Mouse (Mus musculus): ENCODE data around the gene Akr1d1. TPM values are rescaled to one million over a fixed set of nuclear protein-coding genes. Genes with fewer than 3 reads are reported as not detected.

Gene Akr1d1
- polyA plus RNA-seq, 1 experiment from 2014 or later: not detected

- no peaks in the 10 kb centered on the region for H3K27me3 ChIP-seq
- H3K4me2 ChIP-seq: no peak overlapping the region
- 65% methylated on average over 1 of the region's 1 CpGs for WGBS
Measured at GRCm38 (mm10) chr6:37571939-37572338, 42.0 kb downstream of the Akr1d1 start.

GRCm38 (mm10) chr6:37572935-37573334, 43.0 kb downstream of the Akr1d1 start:
- Histone ChIP-seq H3K4me2 (no peak overlapping the region), H3K9me3 (replicated peaks) (no peaks in the 10 kb centered on the region), H3K36me3 (no peaks in the 10 kb centered on the region), H3K27ac (no peak overlapping the region), H3K4me3 (no peak overlapping the region), H3K27me3 (no peaks in the 10 kb centered on the region), H3K9ac (no peak overlapping the region), H3K4me1 (replicated peaks) (no peaks in the 10 kb centered on the region)
- 52% methylated on average over 2 of the region's 2 CpGs for WGBS
- ATAC-seq (replicated peaks; ENCODE audit: insufficient number of reproducible peaks, insufficient read depth, low FRiP score, low read depth): no peak

More at GRCm38 (mm10) chr6:37571939-37572338, 42.0 kb downstream of the Akr1d1 start:
- no peak overlapping the region for H3K9ac ChIP-seq
- no peak overlapping the region for H3K27ac ChIP-seq
- no peaks in the 10 kb centered on the region for H3K9me3 ChIP-seq (replicated peaks)
- H3K36me3 ChIP-seq: no peaks in the 10 kb centered on the region
- no peaks in the 10 kb centered on the region for H3K4me1 ChIP-seq (replicated peaks)
- no peak overlapping the region for H3K4me3 ChIP-seq
- ATAC-seq (replicated peaks; ENCODE audit: insufficient number of reproducible peaks, insufficient read depth, low FRiP score, low read depth): no peak

GRCm38 (mm10) chr6:37580476-37580875, 50.5 kb downstream of the Akr1d1 start:
- ATAC-seq (replicated peaks; ENCODE audit: insufficient number of reproducible peaks, insufficient read depth, low FRiP score, low read depth): no peak
- 63% methylated on average over 5 of the region's 5 CpGs for WGBS
- no peak overlapping the region for H3K4me2 ChIP-seq
- no peak overlapping the region for H3K9ac ChIP-seq
- no peak overlapping the region for H3K27ac ChIP-seq
- no peaks in the 10 kb centered on the region for H3K36me3 ChIP-seq
- H3K27me3 ChIP-seq: no peaks in the 10 kb centered on the region
- no peak overlapping the region for H3K4me3 ChIP-seq
- no peaks in the 10 kb centered on the region for H3K4me1 ChIP-seq (replicated peaks)
- no peaks in the 10 kb centered on the region for H3K9me3 ChIP-seq (replicated peaks)

- no peak for ATAC-seq (replicated peaks; ENCODE audit: insufficient number of reproducible peaks, insufficient read depth, low FRiP score, low read depth)
- H3K4me3 ChIP-seq: no peak overlapping the region
- H3K27ac ChIP-seq: no peak overlapping the region
- H3K9me3 ChIP-seq (replicated peaks): no peaks in the 10 kb centered on the region
- no peak overlapping the region for H3K9ac ChIP-seq
- H3K36me3 ChIP-seq: no peaks in the 10 kb centered on the region
- H3K4me1 ChIP-seq (replicated peaks): no peaks in the 10 kb centered on the region; the same call in 1 of the 2 replicates
- WGBS: 38% methylated on average over 4 of the region's 4 CpGs
- H3K4me2 ChIP-seq: no peak overlapping the region
- H3K27me3 ChIP-seq: no peaks in the 10 kb centered on the region
Measured at GRCm38 (mm10) chr6:37589340-37589962, 59.5 kb downstream of the Akr1d1 start.

- Histone ChIP-seq H3K4me3 (no peak overlapping the region), H3K27ac (no peak overlapping the region), H3K9me3 (replicated peaks) (no peaks in the 10 kb centered on the region), H3K36me3 (no peaks in the 10 kb centered on the region), H3K4me2 (no peak overlapping the region), H3K4me1 (replicated peaks) (no peaks in the 10 kb centered on the region; the same call in 1 of the 2 replicates), H3K9ac (no peak overlapping the region), H3K27me3 (no peaks in the 10 kb centered on the region)
- ATAC-seq (replicated peaks; ENCODE audit: insufficient number of reproducible peaks, insufficient read depth, low FRiP score, low read depth): no peak
- 76% methylated on average over 6 of the region's 6 CpGs for WGBS
Measured at GRCm38 (mm10) chr6:37590800-37591199, 60.8 kb downstream of the Akr1d1 start.

- Histone ChIP-seq H3K36me3 (no peaks in the 10 kb centered on the region), H3K4me2 (no peak overlapping the region), H3K4me3 (no peak overlapping the region), H3K27ac (peak overlapping the region; percentile 39), H3K9me3 (replicated peaks) (no peaks in the 10 kb centered on the region), H3K27me3 (no peaks in the 10 kb centered on the region), H3K4me1 (replicated peaks) (no peaks in the 10 kb centered on the region; the same call in 1 of the 2 replicates), H3K9ac (no peak overlapping the region)
- no peak; the same call in 1 of the 2 replicates for ATAC-seq (replicated peaks; ENCODE audit: insufficient number of reproducible peaks, insufficient read depth, low FRiP score, low read depth)
- WGBS: 57% methylated on average over 19 of the region's 19 CpGs
Measured at GRCm38 (mm10) chr6:37592101-37593032, 62.4 kb downstream of the Akr1d1 start.

GRCm38 (mm10) chr6:37593033-37593374, 63.0 kb downstream of the Akr1d1 start:
- Histone ChIP-seq H3K36me3 (no peaks in the 10 kb centered on the region), H3K4me3 (no peak overlapping the region), H3K4me1 (replicated peaks) (no peaks in the 10 kb centered on the region; the same call in 1 of the 2 replicates), H3K9ac (no peak overlapping the region), H3K27ac (peak overlapping the region; percentile 39), H3K4me2 (no peak overlapping the region), H3K27me3 (no peaks in the 10 kb centered on the region), H3K9me3 (replicated peaks) (no peaks in the 10 kb centered on the region)
- ATAC-seq (replicated peaks; ENCODE audit: insufficient number of reproducible peaks, insufficient read depth, low FRiP score, low read depth): no peak
- 53% methylated on average over 6 of the region's 6 CpGs for WGBS

GRCm38 (mm10) chr6:37593551-37594089, 63.6 kb downstream of the Akr1d1 start:
- Histone ChIP-seq H3K4me1 (replicated peaks) (no peaks in the 10 kb centered on the region; the same call in 1 of the 2 replicates), H3K4me2 (no peak overlapping the region), H3K27ac (no peak overlapping the region), H3K27me3 (no peaks in the 10 kb centered on the region), H3K9me3 (replicated peaks) (no peaks in the 10 kb centered on the region), H3K4me3 (no peak overlapping the region), H3K9ac (no peak overlapping the region), H3K36me3 (no peaks in the 10 kb centered on the region)
- ATAC-seq (replicated peaks; ENCODE audit: insufficient number of reproducible peaks, insufficient read depth, low FRiP score, low read depth): no peak
- WGBS: 26% methylated on average over 5 of the region's 5 CpGs

- WGBS: 54% methylated on average over 2 of the region's 2 CpGs
- no peak for ATAC-seq (replicated peaks; ENCODE audit: insufficient number of reproducible peaks, insufficient read depth, low FRiP score, low read depth)
- Histone ChIP-seq H3K4me3 (no peak overlapping the region), H3K36me3 (no peaks in the 10 kb centered on the region), H3K9me3 (replicated peaks) (no peaks in the 10 kb centered on the region), H3K27ac (no peak overlapping the region), H3K4me2 (no peak overlapping the region), H3K9ac (no peak overlapping the region), H3K4me1 (replicated peaks) (no peaks in the 10 kb centered on the region; the same call in 1 of the 2 replicates), H3K27me3 (no peaks in the 10 kb centered on the region)
Measured at GRCm38 (mm10) chr6:37597088-37597487, 67.1 kb downstream of the Akr1d1 start.

GRCm38 (mm10) chr6:37598033-37598432, 68.1 kb downstream of the Akr1d1 start:
- ATAC-seq (replicated peaks; ENCODE audit: insufficient number of reproducible peaks, insufficient read depth, low FRiP score, low read depth): no peak
- no peak overlapping the region for H3K4me2 ChIP-seq
- H3K4me1 ChIP-seq (replicated peaks): no peaks in the 10 kb centered on the region
- no peak overlapping the region for H3K4me3 ChIP-seq
- H3K27ac ChIP-seq: no peak overlapping the region
- H3K9ac ChIP-seq: no peak overlapping the region
- no peaks in the 10 kb centered on the region for H3K9me3 ChIP-seq (replicated peaks)
- H3K27me3 ChIP-seq: no peaks in the 10 kb centered on the region
- H3K36me3 ChIP-seq: no peaks in the 10 kb centered on the region

- Histone ChIP-seq H3K9ac (no peak overlapping the region), H3K36me3 (no peaks in the 10 kb centered on the region), H3K27ac (no peak overlapping the region), H3K27me3 (no peaks in the 10 kb centered on the region), H3K4me2 (no peak overlapping the region), H3K4me1 (replicated peaks) (no peaks in the 10 kb centered on the region), H3K4me3 (no peak overlapping the region), H3K9me3 (replicated peaks) (no peaks in the 10 kb centered on the region)
- 77% methylated on average over 7 of the region's 7 CpGs for WGBS
- no peak for ATAC-seq (replicated peaks; ENCODE audit: insufficient number of reproducible peaks, insufficient read depth, low FRiP score, low read depth)
Measured at GRCm38 (mm10) chr6:37600976-37601498, 71.1 kb downstream of the Akr1d1 start.

Measured in heart, embryonic 15.5 days (tissue).